Mouse (Mus musculus) cerebellum, postnatal 14 days (tissue): ENCODE measurements around the gene Fam71f2.

Experiments
- DNase-seq, 2 experiments: peaks; one replicate each; pipeline ENCODE4 v3.0.0; 2021; ENCODE audit warnings: mixed read lengths in 2 of 2

The Fam71f2 gene

DNA sequence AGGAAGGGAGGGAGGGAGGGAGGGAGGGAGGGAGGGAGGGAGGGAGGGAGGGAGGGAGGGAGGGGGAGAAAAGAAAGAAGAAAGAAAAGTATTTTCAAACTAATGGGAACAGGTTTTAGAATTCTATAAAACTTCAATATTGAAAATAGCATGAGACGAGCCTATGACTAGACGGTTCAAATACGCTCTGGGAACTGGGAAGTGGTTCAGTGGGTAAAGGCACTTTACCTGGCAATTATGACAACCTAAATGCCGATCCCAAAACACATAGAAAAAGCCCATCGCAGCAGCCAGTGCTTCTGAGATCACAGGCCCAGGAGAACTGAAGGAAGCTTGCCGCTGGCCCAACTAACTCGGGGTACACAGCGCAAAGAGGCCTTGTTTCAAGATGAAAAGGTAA is at the start of gene Fam71f2:
Gene Fam71f2, plus strand, starts transcription at position 301 of the 400 bp plus-strand sequence.
- DNase-seq = no peak

DNA sequence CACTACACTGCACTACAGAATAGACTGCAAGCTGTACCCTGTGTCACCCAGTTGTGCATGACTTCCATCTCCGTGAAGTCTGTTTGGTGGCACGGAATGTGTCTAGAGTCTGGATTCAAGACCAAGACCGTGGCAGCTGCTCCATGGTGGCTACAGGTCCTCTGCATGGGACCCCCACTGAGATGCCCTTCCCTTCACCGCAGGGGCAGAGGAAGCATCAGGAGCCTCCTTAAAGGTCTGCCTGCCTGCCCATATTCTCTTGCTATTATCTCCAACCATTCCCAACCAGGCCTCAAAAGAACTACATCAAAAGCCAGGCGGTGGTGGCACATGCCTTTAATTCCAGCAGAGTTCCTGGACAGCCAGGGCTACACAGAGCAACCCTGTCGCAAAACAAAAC is 49.0 kb upstream of the Fam71f2 start:
- DNase-seq = no peak

DNA sequence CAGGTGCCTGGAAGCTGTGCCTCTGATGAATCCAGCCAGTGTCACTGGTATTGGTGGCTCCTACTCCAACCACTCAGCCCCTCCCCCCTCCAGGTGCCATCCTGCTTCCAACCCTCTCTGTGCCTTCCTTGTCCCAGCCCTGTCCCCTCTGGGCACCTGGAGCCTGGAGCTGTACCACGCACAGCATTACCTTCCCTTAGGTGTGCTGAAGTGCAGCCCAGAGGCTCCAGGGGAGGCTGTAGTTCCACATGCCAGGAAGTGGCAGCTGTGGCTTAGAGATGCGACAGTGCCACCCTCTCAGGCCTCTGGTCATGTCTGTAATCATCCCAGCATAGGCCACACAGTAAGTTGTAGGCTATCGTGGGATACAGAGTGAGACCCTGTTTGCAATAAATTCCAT is 47.6 kb upstream of the Fam71f2 start:
- DNase-seq = no peak

DNA sequence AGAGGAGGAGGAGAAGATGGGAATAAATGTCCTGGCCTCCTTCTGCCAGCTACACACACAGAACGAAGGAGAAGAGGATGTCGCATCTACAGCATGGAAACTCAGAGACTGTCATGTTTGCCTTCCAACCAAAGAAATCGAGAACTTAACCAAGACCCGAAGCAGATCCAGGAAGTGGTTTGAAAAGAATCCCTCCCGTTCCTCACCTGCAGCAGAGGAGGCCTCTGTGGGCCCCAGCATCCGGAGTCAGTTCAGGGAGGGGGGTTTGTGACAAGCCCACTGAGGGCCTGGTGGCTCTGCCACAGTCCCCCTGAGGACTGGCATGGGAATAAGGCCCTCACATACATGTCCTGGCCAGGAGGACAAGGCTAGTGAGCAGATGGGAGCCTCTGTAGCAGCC is 47.1 kb upstream of the Fam71f2 start:
- DNase-seq = no peak

DNA sequence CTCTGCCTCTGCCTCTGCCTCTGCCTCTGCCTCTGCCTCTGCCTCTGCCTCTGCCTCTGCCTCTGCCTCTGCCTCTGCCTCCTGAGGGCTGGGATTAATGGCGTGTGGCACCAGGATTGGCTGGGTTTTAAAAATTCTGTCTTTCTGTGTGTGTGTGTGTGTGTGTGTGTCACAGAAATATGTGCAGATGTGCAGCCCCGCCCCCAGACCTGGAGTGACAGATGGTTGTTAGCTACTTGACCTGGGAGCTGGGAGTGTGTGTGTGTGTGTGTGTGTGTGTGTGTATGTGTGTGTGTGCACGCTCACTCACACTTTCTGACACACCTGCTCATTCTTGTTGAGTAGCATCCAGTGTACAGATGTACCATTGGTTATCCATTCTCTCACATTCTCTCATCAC is 45.7 kb upstream of the Fam71f2 start:
- no peak for DNase-seq

DNA sequence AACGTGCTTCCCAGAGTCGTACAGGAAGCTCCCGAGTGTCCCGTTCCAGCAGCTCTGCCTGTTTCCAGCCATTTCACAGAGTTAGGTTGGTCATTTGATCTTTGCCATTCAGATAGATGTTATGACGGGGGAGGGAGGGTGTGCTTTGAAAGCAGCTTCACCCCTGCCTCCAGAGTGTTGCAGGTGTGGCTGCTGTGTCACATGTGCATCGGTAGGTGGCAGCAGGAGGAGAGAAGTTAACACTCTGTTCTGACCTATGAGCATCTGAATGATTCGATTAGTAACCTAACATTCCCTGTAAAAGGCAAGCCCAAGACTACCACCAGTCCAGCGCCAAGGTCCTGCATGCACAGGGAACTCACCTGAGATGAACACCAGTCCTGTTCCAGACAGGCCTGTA is 45.1 kb upstream of the Fam71f2 start:
- no peak for DNase-seq

DNA sequence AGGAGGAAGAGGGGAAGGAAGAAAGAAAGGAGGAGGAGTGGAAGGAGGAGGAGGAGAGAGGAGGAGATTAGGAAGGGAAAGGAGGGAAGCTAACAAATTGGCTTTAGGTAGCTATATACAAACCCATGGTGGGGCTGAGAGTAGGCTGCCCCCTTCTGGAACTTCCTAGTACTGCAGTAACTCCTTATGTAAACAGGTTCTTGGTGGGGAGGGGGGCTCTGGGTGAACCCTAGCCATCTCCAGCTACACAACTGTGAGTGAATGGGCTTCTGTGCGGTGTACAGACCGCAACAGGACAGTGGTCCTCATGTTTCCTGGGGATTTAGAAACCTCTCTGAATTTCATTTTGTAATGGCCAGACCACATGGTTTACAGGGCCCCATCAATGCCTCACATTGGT is 38.6 kb upstream of the Fam71f2 start:
- DNase-seq = peak; percentile 54 to 70

DNA sequence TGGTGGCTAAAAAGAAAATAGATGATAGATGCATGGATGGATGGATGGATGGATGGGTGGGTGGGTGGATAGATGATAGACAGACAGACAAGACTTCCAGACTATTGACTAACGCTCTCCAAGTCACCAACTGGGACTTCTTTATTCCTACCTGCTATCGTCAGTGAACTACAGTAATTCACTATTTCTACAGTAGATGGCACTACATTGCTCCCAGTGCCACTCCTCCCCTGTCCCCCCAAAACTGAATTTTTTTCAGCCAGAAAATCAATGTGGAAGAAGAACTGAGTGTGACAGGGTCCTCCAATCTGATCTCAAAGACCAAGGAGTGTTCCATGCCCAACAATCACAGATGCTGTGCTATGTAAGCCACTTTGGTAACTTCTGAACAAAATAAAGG is 37.7 kb upstream of the Fam71f2 start:
- DNase-seq = no peak

DNA sequence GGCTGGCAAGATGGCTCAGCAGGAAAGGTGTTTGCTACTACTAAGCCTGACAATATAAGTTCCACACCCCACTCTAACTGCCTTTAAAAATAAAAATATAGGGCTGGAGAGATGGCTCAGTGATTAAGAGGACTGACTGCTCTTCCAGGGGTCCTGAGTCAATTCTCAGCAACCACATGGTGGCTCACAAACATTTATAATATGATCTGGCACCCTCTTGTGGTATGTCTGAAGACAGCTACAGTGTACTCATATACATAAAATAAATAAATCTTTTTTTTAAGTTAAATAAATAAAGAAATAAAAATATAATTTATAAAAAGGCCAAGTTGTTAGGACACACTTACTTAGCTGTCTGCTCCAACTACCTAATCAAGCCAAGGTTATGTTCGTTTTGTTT is 37.1 kb upstream of the Fam71f2 start:
- no peak for DNase-seq

DNA sequence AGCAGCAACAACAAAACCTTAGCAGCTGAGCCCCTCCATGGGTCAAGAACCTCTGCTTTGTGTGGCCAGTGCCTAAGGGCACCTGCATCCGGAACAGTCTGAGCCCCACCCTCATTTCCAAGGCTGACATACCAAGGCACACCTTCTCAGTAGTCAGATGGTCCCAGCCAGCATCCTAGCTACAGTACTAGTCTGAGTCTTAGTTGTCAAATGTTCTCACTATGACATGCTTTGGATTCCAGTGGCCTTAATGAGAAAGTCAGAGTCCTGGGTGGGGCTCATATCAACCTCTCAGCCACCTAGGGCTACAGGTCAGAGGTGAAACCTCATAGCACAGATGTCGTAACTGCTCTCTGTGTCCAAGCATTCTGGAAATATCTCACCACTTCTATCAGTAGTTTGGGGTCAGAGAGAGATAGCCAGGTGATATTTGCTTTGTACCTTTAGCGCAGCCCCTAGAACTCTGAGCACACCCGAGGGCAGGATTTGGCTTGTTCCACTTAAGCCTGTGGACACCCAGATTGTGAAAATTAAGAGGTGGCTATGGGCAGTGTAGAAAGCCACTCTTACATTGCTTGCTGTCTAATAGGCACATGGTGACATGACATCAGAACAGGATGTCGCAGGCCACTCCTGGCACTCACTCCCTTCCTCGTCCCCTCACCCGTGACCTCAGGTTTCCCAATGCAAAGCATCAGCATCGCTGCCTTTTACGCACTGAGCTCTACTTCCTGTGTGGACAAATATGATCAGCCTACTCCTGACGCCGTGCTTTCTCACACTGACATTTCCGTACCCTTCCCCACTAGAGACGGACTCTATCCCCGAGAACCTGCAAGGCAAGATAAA is 33.9 kb upstream of the Fam71f2 start:
- DNase-seq = no peak

DNA sequence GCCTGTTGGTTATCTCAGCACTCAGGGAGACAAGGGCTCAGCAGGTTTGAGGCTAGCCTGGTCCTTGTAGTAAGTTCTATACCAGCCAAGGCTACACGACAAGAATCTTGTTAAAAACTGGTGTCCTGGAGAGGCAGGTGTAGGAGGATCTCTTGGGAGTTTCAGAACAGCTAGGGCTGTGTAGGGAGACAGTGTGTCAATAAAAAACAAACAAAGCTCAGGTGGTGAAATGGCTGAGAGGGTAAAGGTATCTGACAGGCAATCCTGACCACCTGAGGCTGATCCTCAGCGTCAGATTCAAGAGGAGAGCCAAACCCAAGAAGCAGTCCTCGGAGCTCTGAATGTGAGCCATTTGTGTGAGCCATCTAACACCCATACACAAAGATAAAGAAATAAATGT is 33.2 kb upstream of the Fam71f2 start:
- DNase-seq = no peak

DNA sequence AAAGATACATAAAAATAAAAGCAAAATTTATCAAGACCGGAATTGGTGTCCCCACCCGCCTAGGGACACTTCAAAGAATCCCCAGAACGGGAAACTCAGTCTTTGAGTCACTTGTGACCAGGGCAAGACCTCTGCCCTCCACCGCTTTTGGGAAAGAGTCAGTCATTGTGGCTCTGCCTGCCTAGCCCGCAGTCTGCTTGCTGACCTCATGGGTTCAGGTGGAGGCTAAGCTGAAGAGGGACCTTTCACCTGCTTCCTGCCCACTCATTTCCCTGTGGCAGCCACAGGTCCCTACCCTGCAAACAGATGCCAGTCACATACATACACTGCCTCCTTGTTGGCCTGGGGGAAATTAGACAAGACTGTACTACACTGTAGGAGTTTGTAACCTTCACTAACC is 32.8 kb upstream of the Fam71f2 start:
- DNase-seq = no peak

DNA sequence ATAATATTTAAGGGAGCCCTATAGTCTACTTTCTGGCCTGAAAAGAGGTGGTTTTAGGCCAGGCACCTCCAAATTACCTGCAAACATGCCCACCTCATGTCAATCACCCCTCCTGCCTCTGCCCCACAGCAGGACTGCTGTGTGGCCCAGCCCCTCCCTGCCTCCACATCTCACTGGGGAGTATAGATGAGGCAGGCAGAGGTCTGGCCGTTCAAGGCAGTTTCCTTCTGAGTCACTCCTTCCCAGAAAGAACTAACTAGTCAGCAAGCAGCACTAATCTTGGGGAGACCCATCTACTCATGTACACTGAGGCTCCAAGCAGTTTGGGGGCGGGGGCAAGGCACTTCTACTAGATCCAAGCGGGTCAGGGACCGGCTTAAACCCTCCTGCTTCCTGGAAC is 32.3 kb upstream of the Fam71f2 start:
- no peak for DNase-seq

DNA sequence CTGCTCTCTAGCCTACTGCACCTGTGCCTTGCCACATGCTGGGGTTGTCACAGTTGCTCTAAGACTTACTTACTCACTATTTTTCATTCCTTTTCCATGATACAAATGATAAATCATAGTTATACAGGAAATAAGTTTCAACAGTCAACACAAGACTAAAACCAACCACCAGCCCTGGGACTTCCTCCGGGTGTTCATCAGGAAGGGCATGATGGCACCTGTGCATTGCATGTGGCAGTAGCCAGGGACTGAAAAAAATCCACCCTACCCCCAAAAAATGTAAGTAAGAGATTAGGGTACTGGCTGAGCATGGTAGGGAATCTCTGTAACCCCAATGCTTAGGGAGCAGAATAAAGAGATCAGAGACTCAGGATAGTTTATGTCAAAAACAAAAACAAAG is 20.0 kb upstream of the Fam71f2 start:
- no peak for DNase-seq

DNA sequence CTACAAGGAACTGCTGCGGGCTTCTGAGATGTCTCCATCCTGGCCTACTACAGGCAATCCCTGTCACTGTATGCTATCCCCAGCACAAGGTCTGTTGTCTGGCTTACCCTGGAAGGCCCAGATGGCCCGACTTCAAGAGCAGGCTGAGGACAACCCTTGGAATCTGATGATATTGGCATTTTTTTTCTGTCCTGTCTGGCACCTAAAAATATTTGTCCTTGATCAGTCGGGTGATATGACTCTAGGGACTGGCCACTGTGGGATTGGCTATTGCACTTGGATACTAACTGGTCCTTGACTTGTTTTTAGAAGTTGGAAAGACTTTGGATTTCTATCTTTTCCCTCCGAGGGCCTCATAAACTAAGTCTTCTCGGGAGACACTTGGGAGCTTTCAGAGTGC is 17.6 kb upstream of the Fam71f2 start:
- DNase-seq = peak in 1 of 2 experiments; percentile 9

DNA sequence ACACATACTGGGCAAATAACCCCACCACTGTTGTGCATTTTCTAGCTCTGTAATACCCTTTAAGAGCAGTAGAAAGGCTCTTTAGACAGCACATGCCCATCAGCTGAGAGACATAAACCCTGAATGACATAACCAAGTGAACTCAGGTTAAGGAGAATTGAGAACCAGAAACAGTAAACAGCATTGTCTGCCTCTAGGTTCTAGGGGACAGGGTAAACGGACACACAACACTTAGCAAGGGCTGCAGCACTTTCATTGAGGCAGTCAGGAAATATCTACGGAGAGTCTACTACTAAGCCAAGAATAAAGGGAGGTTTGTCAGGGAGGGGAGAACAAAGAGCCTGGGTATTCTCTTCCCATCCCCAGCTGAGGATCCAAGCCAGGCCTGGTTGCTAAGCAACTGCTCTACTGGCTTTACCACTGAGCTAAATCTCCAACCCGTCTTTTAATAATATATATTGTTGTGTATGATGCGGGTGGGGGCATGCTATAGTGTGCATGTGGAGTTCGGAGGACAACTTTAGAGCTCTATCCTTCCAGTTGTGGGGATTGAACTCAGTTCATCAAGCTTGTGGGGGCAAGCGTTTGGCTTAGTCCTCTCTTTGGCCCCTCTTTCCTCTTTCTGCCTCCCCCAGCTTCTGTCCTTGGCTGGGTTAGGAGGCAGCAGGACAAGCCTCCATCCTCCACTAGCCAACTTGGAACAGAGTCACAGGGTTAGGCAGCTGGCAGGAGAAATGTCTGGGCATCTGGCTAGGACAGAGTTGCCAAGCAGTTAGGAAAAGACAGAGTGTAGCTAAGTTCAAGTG is 15.5 kb upstream of the Fam71f2 start:
- peak; percentile 71 to 74 for DNase-seq

DNA sequence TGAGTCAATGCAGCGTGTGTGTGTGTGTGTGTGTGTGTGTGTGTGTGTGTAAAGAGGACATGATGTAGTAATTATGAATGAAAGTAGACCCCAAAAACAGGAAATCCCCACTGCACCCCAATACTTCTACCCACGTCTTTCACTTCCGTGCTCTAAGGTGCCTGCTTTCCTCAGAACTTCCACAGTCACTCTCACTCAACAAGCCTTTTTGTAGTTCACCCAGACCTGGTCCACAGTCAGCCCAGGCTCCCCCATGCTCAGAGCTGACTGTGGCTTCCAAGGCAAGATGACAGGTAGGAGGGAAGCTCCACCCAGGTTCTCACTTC is 15.0 kb upstream of the Fam71f2 start:
- DNase-seq = no peak

DNA sequence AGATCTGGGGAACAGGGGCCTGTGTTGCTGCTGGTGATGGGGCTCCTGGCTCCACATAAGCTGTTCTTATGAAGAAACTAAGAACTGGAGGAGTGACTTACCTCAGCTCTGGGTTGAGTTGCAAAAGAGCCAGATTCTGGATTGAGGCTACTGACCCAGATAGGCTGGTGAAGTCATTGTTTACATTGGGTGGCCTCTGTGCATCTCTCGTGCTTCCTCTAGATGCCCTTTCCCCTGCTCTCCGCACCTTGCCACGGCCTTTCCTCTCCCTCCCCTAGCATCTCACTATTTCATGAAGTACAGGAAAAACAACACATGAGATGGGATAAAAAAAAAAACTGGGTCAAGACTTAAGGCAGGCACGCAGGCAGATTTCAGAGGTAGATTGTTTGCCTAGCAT is 12.5 kb upstream of the Fam71f2 start:
- DNase-seq = no peak

DNA sequence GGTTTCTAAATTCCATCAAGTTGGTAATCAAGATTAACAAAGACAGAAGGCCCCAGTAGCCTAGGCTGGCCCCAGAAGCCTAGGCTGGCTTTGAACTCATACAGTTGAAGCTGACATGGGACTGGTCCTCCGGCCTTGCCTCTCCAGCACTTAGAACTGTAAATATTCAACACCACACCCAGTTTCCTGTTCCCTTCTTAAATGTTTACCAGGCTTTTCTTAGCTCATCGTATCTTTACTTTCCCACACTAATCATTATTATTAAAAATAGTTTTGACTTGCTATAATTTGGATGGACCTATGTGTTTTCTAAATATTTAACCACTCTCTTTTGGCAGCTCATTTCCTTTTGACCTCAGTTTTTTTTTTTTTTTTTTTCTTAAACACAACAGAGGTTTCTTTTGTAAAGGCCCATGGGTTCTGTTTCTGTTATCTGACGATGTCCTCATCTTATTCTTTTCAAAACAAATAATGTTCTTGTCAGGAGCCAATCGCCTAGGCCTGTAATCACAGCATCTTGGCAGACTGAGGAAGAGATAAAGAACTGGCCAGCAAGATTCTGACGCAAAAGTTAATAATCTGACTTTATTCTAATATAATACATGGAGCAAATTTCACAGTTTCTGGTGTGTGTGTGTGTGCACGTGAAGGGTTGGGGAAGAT is 10.3 kb upstream of the Fam71f2 start:
- DNase-seq = no peak

DNA sequence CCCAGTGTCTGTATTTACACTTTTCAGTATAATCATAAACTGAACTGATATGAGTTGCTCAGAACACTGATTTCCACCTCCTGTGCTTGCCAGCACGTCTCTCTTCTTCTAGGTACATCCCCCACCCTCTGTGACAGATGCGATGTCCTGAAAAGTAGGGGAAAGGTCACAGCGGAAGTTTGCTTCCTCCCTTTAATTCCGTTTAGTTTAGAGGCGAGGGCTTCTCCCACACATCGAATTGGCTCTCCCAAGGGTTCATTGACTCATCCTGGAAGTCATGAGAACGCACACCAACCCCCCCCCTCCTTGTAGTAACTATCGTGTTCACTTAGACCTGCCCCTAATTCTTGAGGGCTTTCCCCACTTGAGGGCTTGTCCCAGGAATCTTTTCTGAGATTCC is 8.4 kb upstream of the Fam71f2 start:
- no peak for DNase-seq

DNA sequence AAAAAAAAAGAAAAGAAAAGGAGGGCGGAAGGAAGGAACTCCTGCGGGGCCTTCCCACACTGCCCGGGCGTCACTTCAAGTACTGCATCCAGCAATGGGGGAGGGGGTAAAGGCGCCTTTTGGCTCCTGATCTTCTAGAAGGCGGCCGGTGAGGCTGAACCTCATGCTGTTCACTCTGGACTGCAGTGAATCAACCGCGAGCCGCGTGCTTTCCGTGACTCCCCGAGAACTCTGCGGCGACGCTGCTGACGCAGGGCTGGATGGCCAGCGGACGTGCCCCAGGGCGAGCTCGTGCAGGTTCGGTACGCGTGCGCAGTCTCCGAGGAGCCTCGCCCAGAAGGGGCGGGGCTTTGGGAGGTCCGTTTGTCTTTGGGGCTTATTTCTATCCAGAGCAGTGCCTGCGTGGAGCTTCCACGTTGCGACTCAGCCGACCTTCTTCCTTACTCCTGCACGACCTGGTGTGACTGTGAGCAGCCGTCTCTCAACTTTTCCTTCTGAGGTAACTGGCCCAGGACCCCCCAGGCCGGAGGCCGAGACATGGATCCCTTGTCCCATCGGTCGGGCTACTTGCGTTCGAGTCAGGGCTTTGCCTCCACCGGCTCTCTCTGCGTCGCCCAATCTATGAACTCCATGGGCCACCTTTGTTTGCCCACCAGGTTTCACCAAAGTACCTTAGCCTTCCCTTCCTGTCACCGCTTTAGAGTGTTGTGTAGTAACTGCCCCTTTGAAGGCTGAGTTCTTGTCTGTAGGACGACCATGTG is 6.9 kb upstream of the Fam71f2 start, which contains the start of gene Hilpda:
Gene Hilpda, plus strand, starts transcription at position 177 of the 761 bp plus-strand sequence.
- DNase-seq = peak; percentile 90 to 91

DNA sequence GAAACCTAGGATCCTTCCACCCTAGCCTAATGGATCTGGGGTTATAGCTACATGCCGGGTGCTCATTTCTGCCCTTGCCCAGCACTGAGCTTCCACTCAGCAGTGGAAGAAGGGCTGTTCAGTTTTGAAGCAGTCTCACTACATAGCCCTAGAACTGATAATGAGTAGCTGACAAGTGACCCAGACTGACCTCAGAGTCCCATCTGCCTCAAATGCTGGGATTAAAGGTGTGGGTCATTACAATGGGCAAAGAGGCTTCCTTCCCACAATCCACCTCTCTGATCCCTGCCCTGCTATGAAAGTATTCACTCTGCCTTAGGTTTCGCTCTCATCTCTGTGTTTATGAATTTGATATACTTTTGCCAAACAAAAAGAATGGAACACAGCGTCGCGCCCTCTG is 2.6 kb upstream of the Fam71f2 start:
- DNase-seq = no peak
